Mouse (Mus musculus): ENCODE data around the gene Adamts17.

- TF ChIP-seq EP300 (IDR thresholded peaks at IDR 0.05; ENCODE audit: insufficient read depth, low read depth, low read length) (no peak), POLR2A (IDR thresholded peaks at IDR 0.05; ENCODE audit: insufficient read depth, low read depth, low read length) (no peak)
Measured at GRCm38 (mm10) chr7:67064627-67065305, 225.2 kb downstream of the Adamts17 start.
